Mouse (Mus musculus): ENCODE results near the gene Hhat. TPM values are rescaled to one million over a fixed set of nuclear protein-coding genes. Genes with fewer than 3 reads are reported as not detected.

The Hhat gene
- total and polyA plus RNA-seq, 2 experiments from 2014 or later: 3.5 to 5.4 TPM

- no peaks in the 10 kb centered on the region for H3K27me3 ChIP-seq (ENCODE audit: insufficient read depth, low read length)
- H3K4me3 ChIP-seq (ENCODE audit: low read length): no peak overlapping the region
- ATAC-seq (peak; percentile 36; the same call in 1 of the 2 replicates), DNase-seq (ENCODE audit: low spot score) (peak; percentile 25)
- no peak overlapping the region for H3K9ac ChIP-seq (replicated peaks; ENCODE audit: low read length)
- H3K4me1 ChIP-seq (ENCODE audit: insufficient read depth, low read length): no peaks in the 10 kb centered on the region; the same call in 1 of the 2 replicates
- no peaks in the 10 kb centered on the region for H3K9me3 ChIP-seq (ENCODE audit: low read length)
- H3K27ac ChIP-seq: peak overlapping the region; percentile 32; the same call in 1 of the 2 replicates
- peak overlapping the region; percentile 22; the same call in 1 of the 2 replicates for H3K4me2 ChIP-seq (ENCODE audit: low read depth, low read length)
- 25% methylated on average over 13 of the region's 13 CpGs for WGBS
- no peak for TF ChIP-seq CTCF (IDR thresholded peaks at IDR 0.05; ENCODE audit: low read depth)
- H3K36me3 ChIP-seq (ENCODE audit: insufficient read depth, low read length): no peaks in the 10 kb centered on the region
Measured at GRCm38 (mm10) chr1:192755246-192755645, 15.8 kb downstream of the Hhat start.

GRCm38 (mm10) chr1:192754268-192754667 is 16.8 kb downstream of the Hhat start:
- ATAC-seq: no peak
- TF ChIP-seq CTCF (IDR thresholded peaks at IDR 0.05; ENCODE audit: low read depth): no peak

GRCm38 (mm10) chr1:192752659-192753601 is 18.1 kb downstream of the Hhat start:
- WGBS: 23% methylated on average over 8 of the region's 8 CpGs
- Histone ChIP-seq H3K36me3 (ENCODE audit: insufficient read depth, low read length) (no peaks in the 10 kb centered on the region), H3K9me3 (ENCODE audit: low read length) (no peaks in the 10 kb centered on the region), H3K27me3 (ENCODE audit: insufficient read depth, low read length) (no peaks in the 10 kb centered on the region), H3K27ac (no peak overlapping the region), H3K4me3 (ENCODE audit: low read length) (no peak overlapping the region), H3K9ac (replicated peaks; ENCODE audit: low read length) (no peak overlapping the region), H3K4me1 (ENCODE audit: insufficient read depth, low read length) (no peaks in the 10 kb centered on the region; the same call in 1 of the 2 replicates), H3K4me2 (ENCODE audit: low read depth, low read length) (no peak overlapping the region)
- no peak for TF ChIP-seq CTCF (IDR thresholded peaks at IDR 0.05; ENCODE audit: low read depth)
- ATAC-seq (no peak), DNase-seq (ENCODE audit: low spot score) (peak; percentile 19)

More at GRCm38 (mm10) chr1:192754268-192754667, 16.8 kb downstream of the Hhat start:
- no peaks in the 10 kb centered on the region for H3K36me3 ChIP-seq (ENCODE audit: insufficient read depth, low read length)
- no peak overlapping the region for H3K27ac ChIP-seq
- H3K4me1 ChIP-seq (ENCODE audit: insufficient read depth, low read length): no peaks in the 10 kb centered on the region; the same call in 1 of the 2 replicates
- no peak overlapping the region for H3K4me3 ChIP-seq (ENCODE audit: low read length)
- no peak for DNase-seq (ENCODE audit: low spot score)
- no peaks in the 10 kb centered on the region for H3K9me3 ChIP-seq (ENCODE audit: low read length)
- no peak overlapping the region for H3K4me2 ChIP-seq (ENCODE audit: low read depth, low read length)
- no peak overlapping the region for H3K9ac ChIP-seq (replicated peaks; ENCODE audit: low read length)
- no peaks in the 10 kb centered on the region for H3K27me3 ChIP-seq (ENCODE audit: insufficient read depth, low read length)
- WGBS: 92% methylated on average over 4 of the region's 4 CpGs

GRCm38 (mm10) chr1:192750042-192750437 is 21.0 kb downstream of the Hhat start:
- no peak overlapping the region for H3K9ac ChIP-seq (replicated peaks; ENCODE audit: low read length)
- no peak overlapping the region for H3K27ac ChIP-seq
- no peak for TF ChIP-seq CTCF (IDR thresholded peaks at IDR 0.05; ENCODE audit: low read depth)
- H3K9me3 ChIP-seq (ENCODE audit: low read length): no peaks in the 10 kb centered on the region
- DNase-seq (ENCODE audit: low spot score) (no peak), ATAC-seq (no peak)
- H3K36me3 ChIP-seq (ENCODE audit: insufficient read depth, low read length): no peaks in the 10 kb centered on the region
- no peak overlapping the region for H3K4me2 ChIP-seq (ENCODE audit: low read depth, low read length)
- no peak overlapping the region for H3K4me3 ChIP-seq (ENCODE audit: low read length)
- WGBS: 33% methylated on average over 4 of the region's 4 CpGs
- H3K4me1 ChIP-seq (ENCODE audit: insufficient read depth, low read length): no peaks in the 10 kb centered on the region
- no peaks in the 10 kb centered on the region for H3K27me3 ChIP-seq (ENCODE audit: insufficient read depth, low read length)

GRCm38 (mm10) chr1:192749270-192750041 is 21.6 kb downstream of the Hhat start:
- DNase-seq (ENCODE audit: low spot score): no peak
- WGBS: 81% methylated on average over 6 of the region's 6 CpGs
- no peaks in the 10 kb centered on the region for H3K9me3 ChIP-seq (ENCODE audit: low read length)
- no peak overlapping the region for H3K4me2 ChIP-seq (ENCODE audit: low read depth, low read length)
- no peak overlapping the region for H3K9ac ChIP-seq (replicated peaks; ENCODE audit: low read length)
- no peaks in the 10 kb centered on the region for H3K4me1 ChIP-seq (ENCODE audit: insufficient read depth, low read length)
- H3K36me3 ChIP-seq (ENCODE audit: insufficient read depth, low read length): no peaks in the 10 kb centered on the region
- H3K27me3 ChIP-seq (ENCODE audit: insufficient read depth, low read length): no peaks in the 10 kb centered on the region
- H3K4me3 ChIP-seq (ENCODE audit: low read length): no peak overlapping the region
- ATAC-seq: no peak
- H3K27ac ChIP-seq: no peak overlapping the region
- TF ChIP-seq CTCF (IDR thresholded peaks at IDR 0.05; ENCODE audit: low read depth): no peak

- WGBS: 84% methylated on average over 6 of the region's 6 CpGs
- ATAC-seq: no peak
Measured at GRCm38 (mm10) chr1:192746201-192746600, 24.8 kb downstream of the Hhat start.

More at GRCm38 (mm10) chr1:192746201-192746600, 24.8 kb downstream of the Hhat start:
- no peak overlapping the region for H3K4me3 ChIP-seq (ENCODE audit: low read length)
- no peaks in the 10 kb centered on the region for H3K9me3 ChIP-seq (ENCODE audit: low read length)
- H3K9ac ChIP-seq (replicated peaks; ENCODE audit: low read length): no peak overlapping the region
- no peak for TF ChIP-seq CTCF (IDR thresholded peaks at IDR 0.05; ENCODE audit: low read depth)
- H3K27me3 ChIP-seq (ENCODE audit: insufficient read depth, low read length): no peaks in the 10 kb centered on the region
- no peak overlapping the region for H3K27ac ChIP-seq
- no peaks in the 10 kb centered on the region for H3K36me3 ChIP-seq (ENCODE audit: insufficient read depth, low read length)
- no peak for DNase-seq (ENCODE audit: low spot score)
- H3K4me2 ChIP-seq (ENCODE audit: low read depth, low read length): no peak overlapping the region
- no peaks in the 10 kb centered on the region for H3K4me1 ChIP-seq (ENCODE audit: insufficient read depth, low read length)
